Mouse (Mus musculus) myocyte (in vitro differentiated cells): ENCODE data around the gene Sept6. TPM values are rescaled to one million over a fixed set of nuclear protein-coding genes. Genes with fewer than 3 reads are reported as not detected.

ENCODE experiments used
- H3K27me3 ChIP-seq: one replicate; pipeline ENCODE4 v1.6.1; 2011; ENCODE audit not compliant: control insufficient read depth, insufficient read depth, insufficient read length
- H3K36me3 ChIP-seq: one replicate; pipeline ENCODE4 v1.6.1; 2011; ENCODE audit not compliant: control insufficient read depth, insufficient read depth
- H3K4me2 ChIP-seq: one replicate; pipeline ENCODE4 v1.6.1; 2011; ENCODE audit warnings: low read depth, control low read depth
- H3K4me3 ChIP-seq: one replicate; pipeline ENCODE4 v1.5.1; 2011; ENCODE audit warnings: mild to moderate bottlenecking, control low read depth, moderate library complexity
- H3K79me2 ChIP-seq: one replicate; pipeline ENCODE4 v1.6.1; 2011; ENCODE audit not compliant: control insufficient read depth, insufficient read depth
- H3ac ChIP-seq: one replicate; pipeline ENCODE4 v1.6.1; 2011; ENCODE audit not compliant: control insufficient read depth, insufficient read length
- CEBPB ChIP-seq: IDR thresholded peaks from 2 replicates; pipeline ENCODE4 v1.6.1; 2011; ENCODE audit warnings: mild to moderate bottlenecking, moderate library complexity; ENCODE audit not compliant: poor library complexity, insufficient read depth, severe bottlenecking
- E2F4 ChIP-seq: IDR thresholded peaks from one replicate; pipeline ENCODE4 v1.6.1; 2011; ENCODE audit warnings: mild to moderate bottlenecking, control low read depth, moderate library complexity; ENCODE audit not compliant: insufficient read depth
- MAX ChIP-seq: IDR thresholded peaks from one replicate; pipeline ENCODE4 v1.6.1; 2011; ENCODE audit warnings: low read depth, mild to moderate bottlenecking, control low read depth
- MYOD1 ChIP-seq, 3 experiments: IDR thresholded peaks; one replicate each; pipeline ENCODE4 v1.6.1; 2011; ENCODE audit warnings: control low read depth in 2 of 3, low read depth in 2 of 3, mild to moderate bottlenecking in 2 of 3, moderate library complexity in 1 of 3; ENCODE audit not compliant: insufficient read length in 2 of 3, control insufficient read depth in 1 of 3
- MYOG ChIP-seq, 3 experiments: IDR thresholded peaks; one replicate each; pipeline ENCODE4 v1.6.1; 2011; ENCODE audit warnings: control low read depth in 2 of 3, low read depth in 2 of 3, mild to moderate bottlenecking in 2 of 3; ENCODE audit not compliant: insufficient read length in 2 of 3, control insufficient read depth in 1 of 3, insufficient read depth in 1 of 3
- POLR2A ChIP-seq: IDR thresholded peaks from one replicate; pipeline ENCODE4 v1.6.1; 2011; ENCODE audit warnings: low read depth, mild to moderate bottlenecking, control low read depth, moderate library complexity; ENCODE audit not compliant: insufficient read length
- POLR2AphosphoS2 ChIP-seq: IDR thresholded peaks from one replicate; pipeline ENCODE4 v1.6.1; 2011; ENCODE audit warnings: low read depth, control low read depth; ENCODE audit not compliant: insufficient read length
- REST ChIP-seq: IDR thresholded peaks from one replicate; pipeline ENCODE4 v1.6.1; 2011; ENCODE audit warnings: mild to moderate bottlenecking, control low read depth, moderate library complexity; ENCODE audit not compliant: insufficient read depth, insufficient read length
- SRF ChIP-seq: IDR thresholded peaks from one replicate; pipeline ENCODE4 v1.6.1; 2011; ENCODE audit warnings: low read depth; ENCODE audit not compliant: control insufficient read depth, insufficient read length
- TCF12 ChIP-seq: IDR thresholded peaks from one replicate; pipeline ENCODE4 v1.6.1; 2011; ENCODE audit warnings: mild to moderate bottlenecking, control low read depth; ENCODE audit not compliant: poor library complexity, insufficient read depth, severe bottlenecking
- TCF3 ChIP-seq: IDR thresholded peaks from one replicate; pipeline ENCODE4 v1.6.1; 2011; ENCODE audit warnings: low read depth, control low read depth; ENCODE audit not compliant: insufficient read length
- USF1 ChIP-seq: IDR thresholded peaks from one replicate; pipeline ENCODE4 v1.6.1; 2011; ENCODE audit warnings: low read depth, mild to moderate bottlenecking, control low read depth, moderate library complexity
- polyA plus RNA-seq: library from polyadenylated mRNA; unstranded; fragments of >200 nt; fragmentation: generic; extraction: Trizol; gene quantifications from one replicate; pipeline ENCODE4 v1.2.1, GENCODE M21; 2012; ENCODE audit warnings: missing spikeins

Gene Sept6
- polyA plus RNA-seq, 1 experiment = 8.3 TPM

GRCm38 (mm10) chrX:37018150-37018654 lies 26.6 kb upstream of the Sept6 start:
- Histone ChIP-seq H3K27me3 (no peaks in the 10 kb centered on the region), H3ac (no peak overlapping the region), H3K79me2 (no peaks in the 10 kb centered on the region), H3K4me3 (no peak overlapping the region), H3K4me2 (no peak overlapping the region), H3K36me3 (no peaks in the 10 kb centered on the region)
- no peak for TF ChIP-seq REST
- no peak for TF ChIP-seq MYOD1 (IDR thresholded peaks at IDR 0.05; ENCODE audit: control insufficient read depth in 1 of 3, insufficient read length in 2 of 3, low read depth in 2 of 3)
- TF ChIP-seq TCF12 = no peak
- TF ChIP-seq SRF = no peak
- TF ChIP-seq POLR2A = no peak
- no peak for TF ChIP-seq E2F4
- no peak for TF ChIP-seq MAX
- TF ChIP-seq TCF3 = no peak
- no peak for TF ChIP-seq USF1
- no peak for TF ChIP-seq POLR2AphosphoS2
- no peak for TF ChIP-seq MYOG (IDR thresholded peaks at IDR 0.05; ENCODE audit: control insufficient read depth in 1 of 3, insufficient read depth in 1 of 3, insufficient read length in 2 of 3, low read depth in 2 of 3)
- TF ChIP-seq CEBPB = no peak

GRCm38 (mm10) chrX:37013870-37014269 lies 22.3 kb upstream of the Sept6 start:
- Histone ChIP-seq H3K36me3 (no peaks in the 10 kb centered on the region), H3K79me2 (no peaks in the 10 kb centered on the region), H3K4me3 (no peak overlapping the region), H3K4me2 (no peak overlapping the region), H3ac (no peak overlapping the region), H3K27me3 (no peaks in the 10 kb centered on the region)
- TF ChIP-seq TCF3 (no peak), SRF (no peak), CEBPB (no peak), REST (no peak), POLR2A (no peak), TCF12 (no peak), MAX (no peak), POLR2AphosphoS2 (no peak), USF1 (no peak), MYOG (IDR thresholded peaks at IDR 0.05; ENCODE audit: control insufficient read depth in 1 of 3, insufficient read depth in 1 of 3, insufficient read length in 2 of 3, low read depth in 2 of 3) (no peak), E2F4 (no peak), MYOD1 (IDR thresholded peaks at IDR 0.05; ENCODE audit: control insufficient read depth in 1 of 3, insufficient read length in 2 of 3, low read depth in 2 of 3) (no peak)

- Histone ChIP-seq H3K4me3 (no peak overlapping the region), H3K36me3 (no peaks in the 10 kb centered on the region), H3K79me2 (no peaks in the 10 kb centered on the region), H3K4me2 (no peak overlapping the region), H3K27me3 (peaks cover 5% of the 10 kb centered on the region), H3ac (no peak overlapping the region)
- TF ChIP-seq MAX (no peak), CEBPB (no peak), TCF3 (no peak), E2F4 (no peak), SRF (no peak), MYOD1 (IDR thresholded peaks at IDR 0.05; ENCODE audit: control insufficient read depth in 1 of 3, insufficient read length in 2 of 3, low read depth in 2 of 3) (no peak), USF1 (no peak), REST (no peak), POLR2A (no peak), POLR2AphosphoS2 (no peak), TCF12 (no peak), MYOG (IDR thresholded peaks at IDR 0.05; ENCODE audit: control insufficient read depth in 1 of 3, insufficient read depth in 1 of 3, insufficient read length in 2 of 3, low read depth in 2 of 3) (no peak)
Observed at GRCm38 (mm10) chrX:36991039-36991438, 555 bp downstream of the Sept6 start.

GRCm38 (mm10) chrX:36989752-36990404 lies 1.7 kb downstream of the Sept6 start:
- peak overlapping the region; percentile 31 for H3K4me3 ChIP-seq
- TF ChIP-seq MYOD1 (IDR thresholded peaks at IDR 0.05; ENCODE audit: control insufficient read depth in 1 of 3, insufficient read length in 2 of 3, low read depth in 2 of 3) (no peak), CEBPB (no peak), TCF12 (no peak), SRF (no peak), TCF3 (no peak), USF1 (no peak), POLR2AphosphoS2 (no peak), POLR2A (no peak), MAX (no peak), REST (no peak), E2F4 (no peak), MYOG (IDR thresholded peaks at IDR 0.05; ENCODE audit: control insufficient read depth in 1 of 3, insufficient read depth in 1 of 3, insufficient read length in 2 of 3, low read depth in 2 of 3) (no peak)
- peak overlapping the region; percentile 48 for H3K4me2 ChIP-seq
- H3K36me3 ChIP-seq = no peaks in the 10 kb centered on the region
- no peak overlapping the region for H3ac ChIP-seq
- no peaks in the 10 kb centered on the region for H3K79me2 ChIP-seq
- no peaks in the 10 kb centered on the region for H3K27me3 ChIP-seq
